ENCODE assay signal across 7 mouse cellular contexts in genomic region chr6:148944767-148945508, GRCm38 (mm10). TPM values are rescaled to one million over a fixed set of nuclear protein-coding genes. Genes with fewer than 3 reads are reported as not detected.
DNase-seq lines count a peak whose midpoint lies in the region; ATAC-seq and TF ChIP-seq lines count a peak whose summit lies in the region.

No protein-coding gene starts in this region.

- peak overlapping the region; percentile 73 for H3K27ac ChIP-seq in hindbrain, postnatal 0 days

- intact Hi-C loops in left cerebral cortex, postnatal 36 days (cut with DNase I) = loop anchor here (5.0 kb wide), 1 partner anchor 157 kb away; the partner anchor contains the start of gene Dennd5b

- no peaks in the 10 kb centered on the region for H3K27me3 ChIP-seq in hindbrain, postnatal 0 days (ENCODE audit: insufficient read depth, low read length)

- H3K4me1 ChIP-seq in hindbrain, postnatal 0 days (ENCODE audit: insufficient read depth, low read length) = no peaks in the 10 kb centered on the region

- ATAC-seq in hindbrain, postnatal 0 days = peak; percentile 64

- peak overlapping the region; percentile 83 for H3K4me3 ChIP-seq in hindbrain, postnatal 0 days (ENCODE audit: low read length)

- peak overlapping the region; percentile 94 for H3K4me2 ChIP-seq in hindbrain, postnatal 0 days (ENCODE audit: low read depth, low read length)

- DNase-seq in adipocyte (ENCODE audit: low spot score) = peak; percentile 35
- peak; percentile 31 for DNase-seq in cerebellum, postnatal 36 days
- peak; percentile 9 to 11 for DNase-seq in gastrocnemius, adult 8-10 months (ENCODE audit: low spot score in 2 of 2)
- DNase-seq in hindbrain, postnatal 0 days (ENCODE audit: low spot score) = peak; percentile 69
- peak; percentile 13 to 15 for DNase-seq in left cerebral cortex, postnatal 36 days (ENCODE audit: low spot score in 2 of 2)
- peak; percentile 75 for DNase-seq in mesoderm, embryonic 11.5 days (ENCODE audit: low read depth, low spot score)
- DNase-seq in right cerebral cortex, postnatal 4 days = peak; percentile 42

- H3K9me3 ChIP-seq in hindbrain, postnatal 0 days (ENCODE audit: low read length) = no peaks in the 10 kb centered on the region

- peak overlapping the region; percentile 81 for H3K9ac ChIP-seq in hindbrain, postnatal 0 days (replicated peaks; ENCODE audit: low read length)

- WGBS in hindbrain, postnatal 0 days = 2% methylated on average over 77 of the region's 92 CpGs

- H3K36me3 ChIP-seq in hindbrain, postnatal 0 days (ENCODE audit: insufficient read depth, low read length) = no peaks in the 10 kb centered on the region

- TF ChIP-seq CTCF in hindbrain, postnatal 0 days (IDR thresholded peaks at IDR 0.05; ENCODE audit: low read depth) = no peak

RNA-seq across cellular contexts. Expression of gene Sinhcaf, which starts 1.3 kb away (rescaled TPM):
- under 1 TPM; 0.29 to 0.82 (median 0.59) TPM for total RNA-seq in gastrocnemius, adult 8-10 months (2022)
- total RNA-seq in hindbrain, postnatal 0 days (2014; rRNA removed) = 19.1 and 25.9 TPM in 2 replicates
- polyA plus RNA-seq in hindbrain, postnatal 0 days (2015; fragmentation: Nextera tagmentation; extraction: Ambion mirVana) = 19.2 and 23.0 TPM in 2 replicates
- 1 to 10 TPM; 1.3 to 3.2 TPM for total RNA-seq in left cerebral cortex, postnatal 36 days (2021)

RNA-seq across cellular contexts. Expression of gene Caprin2, which starts 48.9 kb away (rescaled TPM):
- total RNA-seq in gastrocnemius, adult 8-10 months (2022) = 1 to 10 TPM; 2.2 to 3.3 (median 3.1) TPM
- total RNA-seq in hindbrain, postnatal 0 days (2014; rRNA removed) = 11.5 and 20.3 TPM in 2 replicates
- polyA plus RNA-seq in hindbrain, postnatal 0 days (2015; fragmentation: Nextera tagmentation; extraction: Ambion mirVana) = 6.8 and 7.1 TPM in 2 replicates
- total RNA-seq in left cerebral cortex, postnatal 36 days (2021) = 1 to 10 TPM; 7.2 to 7.6 TPM

Comparison
In these comparisons a context has a peak if more than half of its experiments do, and no peak if none do; other contexts are left out.
1. Peak in every context shown above with its lines: DNase-seq, ATAC-seq, H3K4me3 ChIP-seq and H3K27ac ChIP-seq.
2. DNase-seq: peak in every context shown above with its lines; median percentile 75 in mesoderm, embryonic 11.5 days; 69 in hindbrain, postnatal 0 days; 42 in right cerebral cortex, postnatal 4 days; 35 in adipocyte; 31 in cerebellum, postnatal 36 days; 14 in left cerebral cortex, postnatal 36 days; 10 in gastrocnemius, adult 8-10 months.